Mouse (Mus musculus) embryonic facial prominence, embryonic 12.5 days (tissue): ENCODE results near the gene Dhdh. TPM values are rescaled to one million over a fixed set of nuclear protein-coding genes. Genes with fewer than 3 reads are reported as not detected.

Experiments used
- microRNA-seq: library from miRNA; unstranded; fragments of <30 nt; microRNA quantifications from one replicate; pipeline ENCODE4, GENCODE M21; 2017
- polyA plus RNA-seq: library from polyadenylated mRNA; unstranded; fragments of >200 nt; fragmentation: Nextera tagmentation; extraction: Ambion mirVana; gene quantifications from 2 replicates; pipeline ENCODE4 v1.2.1, GENCODE M21; 2016

The Dhdh gene
- polyA plus RNA-seq, 1 experiment from 2014 or later, result 3.0 TPM

Small RNA genes within 50 kb of the gene (microRNA-seq; reads per million reads assigned to microRNA genes)
- gene Gm22133, result not detected

Other genes starting within 250 kb of the Dhdh start
- gene Cd37, start 249.7 kb downstream of the Dhdh start, polyA plus RNA-seq, result 2.3 TPM in 2 replicates
- gene Slc6a16, start 247.7 kb downstream of the Dhdh start, polyA plus RNA-seq, result 0.22 TPM in 1 of 2 replicates, not detected in the other
- gene Slc6a21, start 211.3 kb downstream of the Dhdh start, polyA plus RNA-seq, result not detected in 2 replicates
- gene Trpm4, start 155.0 kb downstream of the Dhdh start, polyA plus RNA-seq, result 16.1 and 18.5 TPM in 2 replicates
- gene Hrc, start 153.5 kb downstream of the Dhdh start, polyA plus RNA-seq, result 0.81 and 1.5 TPM in 2 replicates
- 8.8 and 9.2 TPM in 2 replicates for gene Ppfia3, start 121.8 kb downstream of the Dhdh start, polyA plus RNA-seq
- 1.2 and 1.9 TPM in 2 replicates for gene Lin7b, start 118.2 kb downstream of the Dhdh start, polyA plus RNA-seq
- 323 and 338 TPM in 2 replicates for gene Snrnp70, start 93.1 kb downstream of the Dhdh start, polyA plus RNA-seq
- gene Kcna7, start 83.2 kb downstream of the Dhdh start, polyA plus RNA-seq, result 0.10 TPM in 1 of 2 replicates, not detected in the other
- gene Ntf5, start 75.1 kb downstream of the Dhdh start, polyA plus RNA-seq, result 5.2 and 5.6 TPM in 2 replicates
- 0.33 and 0.71 TPM in 2 replicates for gene Lhb, start 68.0 kb downstream of the Dhdh start, polyA plus RNA-seq
- 43.2 and 45.4 TPM in 2 replicates for gene Gys1, start 54.0 kb downstream of the Dhdh start, polyA plus RNA-seq
- gene Ruvbl2, start 50.7 kb downstream of the Dhdh start, polyA plus RNA-seq, result 149 and 151 TPM in 2 replicates
- 5,211 and 5,392 TPM in 2 replicates for gene Ftl1, start 28.9 kb downstream of the Dhdh start, polyA plus RNA-seq
- 220 and 224 TPM in 2 replicates for gene Bax, start 21.9 kb downstream of the Dhdh start, polyA plus RNA-seq
- gene Tulp2, start 6.9 kb downstream of the Dhdh start, polyA plus RNA-seq, result 0.92 and 1.2 TPM in 2 replicates
- gene Gm45808, start 2.0 kb downstream of the Dhdh start, polyA plus RNA-seq, result not detected in 2 replicates
- 161 and 172 TPM in 2 replicates for gene Nucb1, start 21.6 kb upstream of the Dhdh start, polyA plus RNA-seq
- 24.1 and 25.6 TPM in 2 replicates for gene Ppp1r15a, start 37.5 kb upstream of the Dhdh start, polyA plus RNA-seq
- 3.0 and 3.2 TPM in 2 replicates for gene Plekha4, start 37.5 kb upstream of the Dhdh start, polyA plus RNA-seq
- gene Hsd17b14, start 66.1 kb upstream of the Dhdh start, polyA plus RNA-seq, result 0.56 and 1.5 TPM in 2 replicates
- 49.9 and 59.3 TPM in 2 replicates for gene Bcat2, start 81.3 kb upstream of the Dhdh start, polyA plus RNA-seq
- gene Fgf21, start 126.7 kb upstream of the Dhdh start, polyA plus RNA-seq, result 0.17 TPM in 1 of 2 replicates, not detected in the other
- gene Fut1, start 128.5 kb upstream of the Dhdh start, polyA plus RNA-seq, result 0.56 and 0.61 TPM in 2 replicates
- 0.10 and 0.23 TPM in 2 replicates for gene Izumo1, start 133.0 kb upstream of the Dhdh start, polyA plus RNA-seq
- gene Rasip1, start 138.7 kb upstream of the Dhdh start, polyA plus RNA-seq, result 16.4 and 16.8 TPM in 2 replicates
- gene Mamstr, start 151.2 kb upstream of the Dhdh start, polyA plus RNA-seq, result 4.0 and 5.4 TPM in 2 replicates
- 0.27 and 0.51 TPM in 2 replicates for gene Fut2, start 177.6 kb upstream of the Dhdh start, polyA plus RNA-seq
- gene Ntn5, start 195.2 kb upstream of the Dhdh start, polyA plus RNA-seq, result 0.67 and 0.73 TPM in 2 replicates
- gene Sec1, start 205.6 kb upstream of the Dhdh start, polyA plus RNA-seq, result 2.9 and 3.1 TPM in 2 replicates
- gene Car11, start 211.0 kb upstream of the Dhdh start, polyA plus RNA-seq, result 11.5 and 14.1 TPM in 2 replicates
- gene Dbp, start 216.3 kb upstream of the Dhdh start, polyA plus RNA-seq, result 6.9 and 11.5 TPM in 2 replicates
- gene Rpl18, start 226.7 kb upstream of the Dhdh start, polyA plus RNA-seq, result 926 and 973 TPM in 2 replicates
- 34.7 and 35.3 TPM in 2 replicates for gene Sphk2, start 229.2 kb upstream of the Dhdh start, polyA plus RNA-seq
- gene Fam83e, start 232.4 kb upstream of the Dhdh start, polyA plus RNA-seq, result 1.3 TPM in 2 replicates
- not detected in 2 replicates for gene Spaca4, start 237.0 kb upstream of the Dhdh start, polyA plus RNA-seq